Mouse (Mus musculus) ES-E14 (cell line): ENCODE results near the gene Poln.

Experiments used
- HCFC1 ChIP-seq: IDR thresholded peaks from 2 replicates; pipeline ENCODE4 v1.6.1; 2012; ENCODE audit warnings: low read length, inconsistent platforms, borderline replicate concordance; ENCODE audit not compliant: insufficient read depth
- MAFK ChIP-seq: IDR thresholded peaks from 2 replicates; pipeline ENCODE4 v1.6.1; 2014; ENCODE audit warnings: mild to moderate bottlenecking, low read depth, low read length, inconsistent platforms; ENCODE audit not compliant: insufficient read depth

DNA sequence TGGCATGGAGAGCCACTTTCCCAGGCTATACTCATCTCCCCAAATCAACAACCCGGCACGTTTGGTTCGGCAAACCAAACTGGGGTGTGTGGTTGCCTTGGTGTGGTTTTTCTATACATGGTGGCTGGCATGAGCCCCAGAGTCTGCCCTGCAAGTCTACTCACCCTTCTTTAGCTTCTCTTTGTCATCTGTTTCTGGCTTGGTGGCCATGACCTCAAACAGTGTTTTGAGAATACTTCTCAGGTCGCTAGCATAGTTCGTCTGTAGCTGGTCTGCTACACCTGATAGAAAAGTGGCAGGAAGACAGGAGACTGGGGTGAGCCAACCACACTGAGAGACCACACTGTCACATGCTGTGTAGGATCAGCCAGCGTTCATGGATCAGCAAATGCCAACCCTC, 29.4 kb upstream of the Poln start:
- no peak for TF ChIP-seq MAFK
- TF ChIP-seq HCFC1 = no peak
